Mouse (Mus musculus): ENCODE data around the gene Asxl2. TPM values are rescaled to one million over a fixed set of nuclear protein-coding genes. Genes with fewer than 3 reads are reported as not detected.

The Asxl2 gene
- 10.4 and 10.9 TPM in 2 replicates for polyA plus RNA-seq (2012; rRNA removed)

GRCm38 (mm10) chr12:3426530-3427034 lies at the start of gene Asxl2:
Gene Asxl2 (plus strand): TSS chr12:3426857.
- no peaks in the 10 kb centered on the region; the same call in 1 of the 2 replicates for H3K36me3 ChIP-seq (ENCODE audit: control insufficient read depth, insufficient read depth, low read length)
- no peaks in the 10 kb centered on the region for H3K27me3 ChIP-seq (ENCODE audit: control insufficient read depth, insufficient read depth, low read length)
- H3K4me3 ChIP-seq (ENCODE audit: control insufficient read depth, low read depth, low read length) = peak within 1 kb of the TSS; percentile 98
- peak within 1 kb of the TSS; percentile 100 for H3K27ac ChIP-seq (ENCODE audit: control insufficient read depth, insufficient read depth, low read depth, low read length)
- TF ChIP-seq POLR2A (IDR thresholded peaks at IDR 0.05; ENCODE audit: control insufficient read depth, low read depth, low read length) (peak; percentile 92; the same call in 1 of the 2 replicates), CTCF (IDR thresholded peaks at IDR 0.05; ENCODE audit: control insufficient read depth, insufficient read depth, insufficient replicate concordance, low read depth, low read length) (no peak)
- H3K4me1 ChIP-seq (ENCODE audit: control insufficient read depth, insufficient read depth, low read length) = no peaks in the 10 kb centered on the region; the same call in none of the 2 replicates

- Histone ChIP-seq H3K36me3 (ENCODE audit: control insufficient read depth, insufficient read depth, low read length) (no peaks in the 10 kb centered on the region), H3K27ac (ENCODE audit: control insufficient read depth, insufficient read depth, low read depth, low read length) (no peak overlapping the region), H3K4me3 (ENCODE audit: control insufficient read depth, low read depth, low read length) (no peak overlapping the region), H3K27me3 (ENCODE audit: control insufficient read depth, insufficient read depth, low read length) (no peaks in the 10 kb centered on the region), H3K4me1 (ENCODE audit: control insufficient read depth, insufficient read depth, low read length) (no peaks in the 10 kb centered on the region)
- TF ChIP-seq CTCF (IDR thresholded peaks at IDR 0.05; ENCODE audit: control insufficient read depth, insufficient read depth, insufficient replicate concordance, low read depth, low read length) = no peak
- no peak for TF ChIP-seq POLR2A (IDR thresholded peaks at IDR 0.05; ENCODE audit: control insufficient read depth, low read depth, low read length)
Measured at GRCm38 (mm10) chr12:3377190-3377589, 49.5 kb upstream of the Asxl2 start.

GRCm38 (mm10) chr12:3377755-3378154 lies 48.9 kb upstream of the Asxl2 start:
- H3K27me3 ChIP-seq (ENCODE audit: control insufficient read depth, insufficient read depth, low read length) = no peaks in the 10 kb centered on the region
- no peaks in the 10 kb centered on the region for H3K4me1 ChIP-seq (ENCODE audit: control insufficient read depth, insufficient read depth, low read length)
- TF ChIP-seq POLR2A (IDR thresholded peaks at IDR 0.05; ENCODE audit: control insufficient read depth, low read depth, low read length) (no peak), CTCF (IDR thresholded peaks at IDR 0.05; ENCODE audit: control insufficient read depth, insufficient read depth, insufficient replicate concordance, low read depth, low read length) (no peak)
- no peak overlapping the region for H3K4me3 ChIP-seq (ENCODE audit: control insufficient read depth, low read depth, low read length)
- no peak overlapping the region for H3K27ac ChIP-seq (ENCODE audit: control insufficient read depth, insufficient read depth, low read depth, low read length)
- H3K36me3 ChIP-seq (ENCODE audit: control insufficient read depth, insufficient read depth, low read length) = no peaks in the 10 kb centered on the region

GRCm38 (mm10) chr12:3384860-3385259 lies 41.8 kb upstream of the Asxl2 start:
- H3K36me3 ChIP-seq (ENCODE audit: control insufficient read depth, insufficient read depth, low read length) = no peaks in the 10 kb centered on the region
- H3K27me3 ChIP-seq (ENCODE audit: control insufficient read depth, insufficient read depth, low read length) = no peaks in the 10 kb centered on the region
- peaks cover 9% of the 10 kb centered on the region for H3K4me1 ChIP-seq (ENCODE audit: control insufficient read depth, insufficient read depth, low read length)
- H3K27ac ChIP-seq (ENCODE audit: control insufficient read depth, insufficient read depth, low read depth, low read length) = no peak overlapping the region
- TF ChIP-seq CTCF (IDR thresholded peaks at IDR 0.05; ENCODE audit: control insufficient read depth, insufficient read depth, insufficient replicate concordance, low read depth, low read length) (no peak), POLR2A (IDR thresholded peaks at IDR 0.05; ENCODE audit: control insufficient read depth, low read depth, low read length) (no peak)
- H3K4me3 ChIP-seq (ENCODE audit: control insufficient read depth, low read depth, low read length) = no peak overlapping the region

GRCm38 (mm10) chr12:3385271-3385670 lies 41.4 kb upstream of the Asxl2 start:
- H3K4me1 ChIP-seq (ENCODE audit: control insufficient read depth, insufficient read depth, low read length) = peaks cover 9% of the 10 kb centered on the region
- H3K27me3 ChIP-seq (ENCODE audit: control insufficient read depth, insufficient read depth, low read length) = no peaks in the 10 kb centered on the region
- TF ChIP-seq POLR2A (IDR thresholded peaks at IDR 0.05; ENCODE audit: control insufficient read depth, low read depth, low read length) = no peak
- TF ChIP-seq CTCF (IDR thresholded peaks at IDR 0.05; ENCODE audit: control insufficient read depth, insufficient read depth, insufficient replicate concordance, low read depth, low read length) = no peak
- H3K36me3 ChIP-seq (ENCODE audit: control insufficient read depth, insufficient read depth, low read length) = no peaks in the 10 kb centered on the region
- H3K27ac ChIP-seq (ENCODE audit: control insufficient read depth, insufficient read depth, low read depth, low read length) = no peak overlapping the region
- no peak overlapping the region for H3K4me3 ChIP-seq (ENCODE audit: control insufficient read depth, low read depth, low read length)

GRCm38 (mm10) chr12:3385940-3386339 lies 40.7 kb upstream of the Asxl2 start:
- Histone ChIP-seq H3K36me3 (ENCODE audit: control insufficient read depth, insufficient read depth, low read length) (no peaks in the 10 kb centered on the region), H3K4me3 (ENCODE audit: control insufficient read depth, low read depth, low read length) (no peak overlapping the region), H3K4me1 (ENCODE audit: control insufficient read depth, insufficient read depth, low read length) (peaks cover 9% of the 10 kb centered on the region), H3K27ac (ENCODE audit: control insufficient read depth, insufficient read depth, low read depth, low read length) (no peak overlapping the region), H3K27me3 (ENCODE audit: control insufficient read depth, insufficient read depth, low read length) (no peaks in the 10 kb centered on the region)
- TF ChIP-seq CTCF (IDR thresholded peaks at IDR 0.05; ENCODE audit: control insufficient read depth, insufficient read depth, insufficient replicate concordance, low read depth, low read length) (no peak), POLR2A (IDR thresholded peaks at IDR 0.05; ENCODE audit: control insufficient read depth, low read depth, low read length) (no peak)

- no peak for TF ChIP-seq POLR2A (IDR thresholded peaks at IDR 0.05; ENCODE audit: control insufficient read depth, low read depth, low read length)
- TF ChIP-seq CTCF (IDR thresholded peaks at IDR 0.05; ENCODE audit: control insufficient read depth, insufficient read depth, insufficient replicate concordance, low read depth, low read length) = no peak
- Histone ChIP-seq H3K4me1 (ENCODE audit: control insufficient read depth, insufficient read depth, low read length) (peaks cover 9% of the 10 kb centered on the region), H3K27me3 (ENCODE audit: control insufficient read depth, insufficient read depth, low read length) (no peaks in the 10 kb centered on the region), H3K27ac (ENCODE audit: control insufficient read depth, insufficient read depth, low read depth, low read length) (no peak overlapping the region), H3K4me3 (ENCODE audit: control insufficient read depth, low read depth, low read length) (no peak overlapping the region; the same call in 1 of the 2 replicates), H3K36me3 (ENCODE audit: control insufficient read depth, insufficient read depth, low read length) (no peaks in the 10 kb centered on the region)
Measured at GRCm38 (mm10) chr12:3387891-3388290, 38.8 kb upstream of the Asxl2 start.

Measured in testis, adult 2 months (tissue).